Mouse (Mus musculus) CH12.LX (cell line): ENCODE data around the gene Limd1. TPM values are rescaled to one million over a fixed set of nuclear protein-coding genes. Genes with fewer than 3 reads are reported as not detected.

ENCODE experiments used
- DNase-seq: peaks from one replicate; pipeline ENCODE4 v3.0.0-alpha.2; 2013; ENCODE audit errors: extremely low read depth
- H3K27ac ChIP-seq: 2 replicates; pipeline ENCODE4 v1.5.1; 2012; ENCODE audit warnings: low read depth, mild to moderate bottlenecking, control low read depth, moderate library complexity; ENCODE audit not compliant: insufficient read depth
- H3K27me3 ChIP-seq: replicated peaks from 2 replicates; pipeline ENCODE3; 2012; ENCODE audit warnings: inconsistent platforms
- H3K36me3 ChIP-seq, 2 experiments: replicated peaks in 1 of 2; 2 replicates each; pipeline versions ENCODE3 to v1.6.1; 2012; ENCODE audit warnings: inconsistent platforms in 1 of 2, low read length in 1 of 2, mild to moderate bottlenecking in 1 of 2, mixed read lengths in 1 of 2, moderate library complexity in 1 of 2; ENCODE audit not compliant: control insufficient read depth in 1 of 2, insufficient read depth in 1 of 2
- H3K4me1 ChIP-seq, 2 experiments: 2 replicates each; pipeline ENCODE4 v1.6.1; 2012; ENCODE audit warnings: inconsistent platforms in 1 of 2, moderate library complexity in 1 of 2; ENCODE audit not compliant: insufficient read depth in 2 of 2, control insufficient read depth in 1 of 2
- H3K4me2 ChIP-seq: 2 replicates; pipeline ENCODE4 v1.6.1; 2012; ENCODE audit warnings: low read depth, mild to moderate bottlenecking, control low read depth; ENCODE audit not compliant: poor library complexity, insufficient read depth, severe bottlenecking
- H3K4me3 ChIP-seq, 3 experiments: fragments of 150-350 bp in 1 of 3; sonication (generic) in 1 of 3; replicated peaks in 1 of 3; 2 replicates each; pipeline versions ENCODE3 to v1.5.1; 2011 to 2012; ENCODE audit warnings: low read depth in 2 of 3, low read length in 2 of 3, mild to moderate bottlenecking in 2 of 3, moderate library complexity in 2 of 3, control low read depth in 1 of 3, improper control_type of control experiment in 1 of 3, inconsistent platforms in 1 of 3, mixed read lengths in 1 of 3; ENCODE audit not compliant: poor library complexity in 1 of 3
- H3K79me2 ChIP-seq: replicated peaks from 2 replicates; pipeline ENCODE4 v1.6.1; 2012; ENCODE audit warnings: mild to moderate bottlenecking, moderate library complexity; ENCODE audit not compliant: control insufficient read depth, poor library complexity, insufficient read depth, severe bottlenecking; ENCODE audit errors: extremely low read depth
- H3K9ac ChIP-seq: 2 replicates; pipeline ENCODE4 v1.6.1; 2012; ENCODE audit warnings: low read depth, mild to moderate bottlenecking, control low read depth, moderate library complexity; ENCODE audit not compliant: insufficient read depth
- H3K9me3 ChIP-seq: replicated peaks from 2 replicates; pipeline ENCODE3; 2012; ENCODE audit warnings: low read length, inconsistent platforms, mixed read lengths
- BHLHE40 ChIP-seq: IDR thresholded peaks from 2 replicates; pipeline ENCODE4 v1.6.1; 2011; ENCODE audit warnings: mild to moderate bottlenecking, low read depth, low read length, improper control_type of control experiment
- CHD1 ChIP-seq: IDR thresholded peaks from 2 replicates; pipeline ENCODE4 v1.6.1; 2012; ENCODE audit warnings: low read depth, low read length, improper control_type of control experiment, inconsistent platforms
- CHD2 ChIP-seq: IDR thresholded peaks from 2 replicates; pipeline ENCODE4 v1.6.1; 2011; ENCODE audit warnings: low read length, improper control_type of control experiment
- CTCF ChIP-seq, 2 experiments: IDR thresholded peaks in 1 of 2; conservative IDR thresholded peaks in 1 of 2; 2 replicates each; pipeline ENCODE4 v1.5.1; 2011 to 2012; ENCODE audit warnings: low read depth in 2 of 2, low read length in 2 of 2, improper control_type of control experiment in 1 of 2, inconsistent platforms in 1 of 2, mild to moderate bottlenecking in 1 of 2, moderate library complexity in 1 of 2
- ELF1 ChIP-seq: IDR thresholded peaks from 2 replicates; pipeline ENCODE4 v1.6.1; 2014; ENCODE audit warnings: low read depth, mild to moderate bottlenecking, inconsistent platforms, low read length, improper control_type of control experiment
- EP300 ChIP-seq: IDR thresholded peaks from 2 replicates; pipeline ENCODE4 v1.6.1; 2011; ENCODE audit warnings: low read length, improper control_type of control experiment
- HCFC1 ChIP-seq: IDR thresholded peaks from 2 replicates; pipeline ENCODE4 v1.6.1; 2012; ENCODE audit warnings: low read depth, mild to moderate bottlenecking, inconsistent platforms, low read length, improper control_type of control experiment
- IRF4 ChIP-seq: IDR thresholded peaks from 2 replicates; pipeline ENCODE4 v1.6.1; 2014; ENCODE audit warnings: low read depth, mild to moderate bottlenecking, inconsistent platforms, low read length, improper control_type of control experiment
- KAT2A ChIP-seq: IDR thresholded peaks from 2 replicates; pipeline ENCODE4 v1.6.1; 2012; ENCODE audit warnings: low read length, improper control_type of control experiment, inconsistent platforms; ENCODE audit not compliant: insufficient replicate concordance
- MAX ChIP-seq: IDR thresholded peaks from 2 replicates; pipeline ENCODE4 v1.6.1; 2011; ENCODE audit warnings: low read length, improper control_type of control experiment
- MAZ ChIP-seq: IDR thresholded peaks from 2 replicates; pipeline ENCODE4 v1.6.1; 2012; ENCODE audit warnings: low read depth, mild to moderate bottlenecking, inconsistent platforms, low read length, improper control_type of control experiment, moderate library complexity
- MXI1 ChIP-seq: IDR thresholded peaks from 2 replicates; pipeline ENCODE4 v1.6.1; 2011; ENCODE audit warnings: mild to moderate bottlenecking, low read depth, low read length, improper control_type of control experiment
- MYC ChIP-seq: IDR thresholded peaks from 2 replicates; pipeline ENCODE4 v1.6.1; 2011; ENCODE audit warnings: low read depth, mild to moderate bottlenecking, improper control_type of control experiment, low read length
- PAX5 ChIP-seq: IDR thresholded peaks from 2 replicates; pipeline ENCODE4 v1.6.1; 2012; ENCODE audit warnings: low read length, inconsistent platforms, mixed read lengths
- RAD21 ChIP-seq: IDR thresholded peaks from 2 replicates; pipeline ENCODE4 v1.6.1; 2011; ENCODE audit warnings: low read depth, mild to moderate bottlenecking, low read length, improper control_type of control experiment, moderate library complexity
- RCOR1 ChIP-seq: conservative IDR thresholded peaks from 2 replicates; pipeline ENCODE4 v1.6.1; 2012; ENCODE audit warnings: low read depth, mild to moderate bottlenecking, inconsistent platforms, low read length, improper control_type of control experiment
- SMC3 ChIP-seq: IDR thresholded peaks from 2 replicates; pipeline ENCODE4 v1.6.1; 2011; ENCODE audit warnings: low read depth, low read length, improper control_type of control experiment
- TCF12 ChIP-seq: IDR thresholded peaks from 2 replicates; pipeline ENCODE4 v1.6.1; 2014; ENCODE audit warnings: low read depth, mild to moderate bottlenecking, inconsistent platforms, low read length, improper control_type of control experiment
- UBTF ChIP-seq: IDR thresholded peaks from 2 replicates; pipeline ENCODE4 v1.6.1; 2012; ENCODE audit warnings: low read depth, mild to moderate bottlenecking, inconsistent platforms, low read length, improper control_type of control experiment, moderate library complexity
- USF1 ChIP-seq: IDR thresholded peaks from 2 replicates; pipeline ENCODE4 v1.6.1; 2014; ENCODE audit warnings: low read depth, mild to moderate bottlenecking, inconsistent platforms, low read length, improper control_type of control experiment
- ZC3H11A ChIP-seq: IDR thresholded peaks from 2 replicates; pipeline ENCODE4 v1.6.1; 2012; ENCODE audit warnings: low read depth, mild to moderate bottlenecking, inconsistent platforms, low read length, improper control_type of control experiment
- ZKSCAN1 ChIP-seq: IDR thresholded peaks from 2 replicates; pipeline ENCODE4 v1.6.1; 2012; ENCODE audit warnings: low read depth, inconsistent platforms, low read length, improper control_type of control experiment, borderline replicate concordance
- ZNF384 ChIP-seq: IDR thresholded peaks from 2 replicates; pipeline ENCODE4 v1.6.1; 2012; ENCODE audit warnings: low read depth, low read length, improper control_type of control experiment, inconsistent platforms
- dilution Hi-C: fragments of 300-500 bp; cut with MboI; formaldehyde crosslinking; loops from 2 replicates; pipeline ENCODE4 v1.14.3; 2020; ENCODE audit warnings: low sequenced_read_pairs; ENCODE audit not compliant: extremely low pct_unique_long_range_greater_than_20kb, extremely low pct_ligation_motif_present
- in situ Hi-C: fragments of 300-500 bp; cut with MboI; formaldehyde crosslinking; loops from 3 replicates; pipeline ENCODE4 v1.14.3; 2019; ENCODE audit warnings: low sequenced_read_pairs, low pct_ligation_motif_present, low pct_unique_long_range_greater_than_20kb, mixed read lengths
- polyA plus RNA-seq: library from polyadenylated mRNA; unstranded; fragments of >175 nt; gene quantifications from 2 replicates; pipeline ENCODE4 v1.2.1, GENCODE M21; 2012; ENCODE audit warnings: low read depth; ENCODE audit not compliant: insufficient read length
- total RNA-seq, 2 experiments: library from RNA; depleted of rRNA; stranded (reverse); fragments of 300-350 nt in 1 of 2; fragments of >200 nt in 1 of 2; gene quantifications; 2 replicates each; pipeline ENCODE4 v1.2.3; 2012 to 2014

The Limd1 gene
- total and polyA plus RNA-seq, 3 experiments = 52.7 to 64.5 (median 60.5) TPM

DNA sequence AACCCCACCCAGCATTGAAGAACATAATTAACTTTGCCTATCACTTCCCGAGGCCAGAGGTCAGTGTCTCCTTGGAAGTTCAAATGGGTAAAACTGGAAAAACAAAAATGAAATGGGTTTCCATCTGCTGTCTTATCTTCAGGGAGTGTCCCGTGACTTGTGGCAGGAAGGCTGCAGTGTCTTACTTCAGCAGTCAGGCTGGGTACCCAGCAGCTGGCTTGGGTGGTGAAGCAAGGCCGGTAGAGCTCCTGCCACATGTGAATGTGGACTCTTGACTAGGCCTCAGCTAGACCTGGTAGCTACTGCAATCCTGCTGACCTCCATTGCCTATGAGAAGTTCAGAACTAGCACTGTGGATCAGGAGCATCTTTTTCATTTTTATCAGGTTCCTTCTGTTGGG lies 42.2 kb downstream of the Limd1 start:
- no peaks in the 10 kb centered on the region for H3K27me3 ChIP-seq
- H3K4me3 ChIP-seq = no peak overlapping the region
- H3K79me2 ChIP-seq = no peaks in the 10 kb centered on the region
- H3K9me3 ChIP-seq = no peaks in the 10 kb centered on the region
- no peak overlapping the region for H3K4me2 ChIP-seq
- in situ Hi-C loops (loop anchor here (10.0 kb wide), 1 partner anchor 266 kb away; no protein-coding TSS in a partner anchor), dilution Hi-C loops (no loop called here)
- H3K4me1 ChIP-seq = peaks cover 2 to 8% of the 10 kb centered on the region in 2 experiments; a peak in 3 of 4 replicates
- no peak overlapping the region for H3K9ac ChIP-seq
- DNase-seq = no peak
- H3K36me3 ChIP-seq = peaks cover 43 to 70% of the 10 kb centered on the region in 2 experiments
- no peak for TF ChIP-seq KAT2A
- TF ChIP-seq ZNF384 = no peak
- no peak for TF ChIP-seq MAX
- TF ChIP-seq IRF4 = no peak
- no peak for TF ChIP-seq USF1
- no peak for TF ChIP-seq ZKSCAN1
- no peak for TF ChIP-seq ZC3H11A
- no peak for TF ChIP-seq RCOR1
- TF ChIP-seq TCF12 = no peak
- no peak for TF ChIP-seq UBTF
- TF ChIP-seq MXI1 = no peak
- TF ChIP-seq MYC = no peak
- no peak for TF ChIP-seq SMC3
- no peak for TF ChIP-seq BHLHE40
- TF ChIP-seq ELF1 = no peak
- TF ChIP-seq CHD2 = no peak
- TF ChIP-seq HCFC1 = no peak
- TF ChIP-seq PAX5 = no peak
- TF ChIP-seq EP300 = no peak
- no peak for TF ChIP-seq MAZ
- TF ChIP-seq, all 38 proteins: peak for 0
- H3K27ac ChIP-seq = no peak overlapping the region

DNA sequence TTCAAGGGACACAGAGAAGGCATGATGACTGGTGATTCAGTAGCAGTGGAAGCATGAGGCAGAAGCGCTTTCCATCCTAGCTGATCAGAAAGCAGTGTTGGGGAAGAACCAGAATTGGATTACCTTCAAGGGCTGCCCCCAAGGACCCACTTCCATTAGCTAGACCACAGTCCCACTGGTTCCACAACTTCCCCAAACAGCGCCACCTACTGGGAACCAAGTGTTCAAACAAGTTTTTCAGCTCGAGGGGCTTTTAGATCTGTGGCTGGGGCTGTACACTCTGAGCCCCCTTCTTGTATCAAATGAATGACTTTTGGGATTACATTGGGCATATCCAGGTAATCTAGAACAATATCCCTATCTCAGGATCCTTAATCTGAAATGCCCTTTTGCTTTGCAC lies 45.2 kb downstream of the Limd1 start:
- Histone ChIP-seq H3K9me3 (no peaks in the 10 kb centered on the region), H3K4me2 (no peak overlapping the region), H3K27ac (no peak overlapping the region), H3K27me3 (no peaks in the 10 kb centered on the region), H3K36me3 (peaks cover 20 to 41% of the 10 kb centered on the region in 2 experiments), H3K79me2 (no peaks in the 10 kb centered on the region), H3K4me1 (peaks cover 6 to 22% of the 10 kb centered on the region in 2 experiments), H3K4me3 (no peak overlapping the region), H3K9ac (no peak overlapping the region)
- dilution Hi-C loops = no loop called here
- TF ChIP-seq TCF12 = no peak
- TF ChIP-seq CHD1 = no peak
- peak; percentile 63 to 71 for TF ChIP-seq CTCF (conservative IDR thresholded peaks at IDR 0.05 in 1 of 2, IDR thresholded peaks at IDR 0.05 in 1 of 2; ENCODE audit: low read depth in 2 of 2, low read length in 2 of 2)
- TF ChIP-seq SMC3 = peak; percentile 47
- TF ChIP-seq RAD21 = peak; percentile 9
- TF ChIP-seq UBTF = no peak
- TF ChIP-seq ZNF384 = no peak
- in situ Hi-C loops = loop anchor here (10.0 kb wide), 1 partner anchor 269 kb away; no protein-coding TSS in a partner anchor
- peak; percentile 62 for DNase-seq
